12 mouse cellular contexts compared by ENCODE assay signal in the genomic region with DNA sequence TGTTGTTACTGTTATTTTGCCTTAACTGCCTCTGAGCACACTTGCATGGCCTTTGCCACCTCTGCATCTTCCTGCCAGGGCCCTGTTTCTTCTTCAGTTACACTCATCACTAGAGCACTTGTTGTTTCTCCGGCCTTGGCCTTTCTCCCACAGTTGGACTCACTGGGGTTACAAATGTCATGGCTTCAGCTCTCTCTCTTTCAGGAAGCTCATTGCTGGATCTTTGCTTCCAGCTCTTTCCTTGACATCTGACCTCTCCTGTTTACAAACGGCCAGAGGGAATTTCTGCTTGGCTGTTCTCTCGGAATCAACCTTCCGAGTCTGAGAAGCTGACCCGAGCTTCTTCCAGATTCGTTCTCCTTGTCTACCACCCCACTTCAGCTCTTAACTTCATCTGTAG.
DNase-seq lines count a peak whose midpoint lies in the region; ATAC-seq and TF ChIP-seq lines count a peak whose summit lies in the region.
"Had no signal": no experiment of that assay in that cellular context is flagged by ENCODE, and none has a peak within 500 bp of the region (broad histone marks: within the 10 kb centered on the region; RNA-seq: fewer than 3 reads in every experiment).

No protein-coding gene starts in this region.

- H3K4me3 ChIP-seq in gastrocnemius, adult 2 months = no peak overlapping the region
- H3K4me3 ChIP-seq: hindbrain, embryonic 15.5 days had no signal

- ATAC-seq in cerebellum, adult (ENCODE audit: insufficient number of reproducible peaks, low FRiP score, low TSS enrichment) = no peak
- ATAC-seq: liver, postnatal 0 days; midbrain, embryonic 16.5 days had no signal

- peak; percentile 39 for DNase-seq in gastrocnemius, adult 2 months
- no peak for DNase-seq in gastrocnemius, postnatal 4 days (ENCODE audit: low spot score in 2 of 2)
- peak; percentile 36 for DNase-seq in urinary bladder, postnatal 14 days (ENCODE audit: low spot score)
- DNase-seq in urinary bladder, adult 2 months (ENCODE audit: low spot score) = no peak
- DNase-seq in kidney, adult 9 months = peak; percentile 27
- peak; percentile 6 to 33 for DNase-seq in urinary bladder, postnatal 36 days (ENCODE audit: low spot score in 2 of 2)
- DNase-seq in cerebellum, adult 18-20 months = no peak
- DNase-seq: liver, postnatal 0 days had no signal

- peak overlapping the region; percentile 25; the same call in 1 of the 2 replicates for H3K27ac ChIP-seq in gastrocnemius, adult 2 months
- H3K27ac ChIP-seq: hindbrain, embryonic 15.5 days; stomach, postnatal 0 days had no signal

- intact Hi-C loops in gastrocnemius, adult 2 months (cut with DNase I) = no loop called here

- no peak for TF ChIP-seq CTCF in gastrocnemius, adult 2 months (IDR thresholded peaks at IDR 0.05)

Comparison
In these comparisons a context has a peak if more than half of its experiments do, and no peak if none do; other contexts are left out.
1. DNase-seq: peak in gastrocnemius, adult 2 months (single experiment), urinary bladder, postnatal 14 days (single experiment), kidney, adult 9 months (single experiment) and urinary bladder, postnatal 36 days (2 of 2); none in gastrocnemius, postnatal 4 days (0 of 2), urinary bladder, adult 2 months (single experiment) and cerebellum, adult 18-20 months (0 of 2).